Mouse (Mus musculus) spleen, embryonic (tissue): ENCODE results near the gene Adad1.

Experiments
- CTCF ChIA-PET: fragments of 350-600 bp; sonication (Branson Sonifier 250); formaldehyde crosslinking; loops from one replicate; lab custom pipeline; 2022; lab: Charles Lee

The Adad1 gene

DNA sequence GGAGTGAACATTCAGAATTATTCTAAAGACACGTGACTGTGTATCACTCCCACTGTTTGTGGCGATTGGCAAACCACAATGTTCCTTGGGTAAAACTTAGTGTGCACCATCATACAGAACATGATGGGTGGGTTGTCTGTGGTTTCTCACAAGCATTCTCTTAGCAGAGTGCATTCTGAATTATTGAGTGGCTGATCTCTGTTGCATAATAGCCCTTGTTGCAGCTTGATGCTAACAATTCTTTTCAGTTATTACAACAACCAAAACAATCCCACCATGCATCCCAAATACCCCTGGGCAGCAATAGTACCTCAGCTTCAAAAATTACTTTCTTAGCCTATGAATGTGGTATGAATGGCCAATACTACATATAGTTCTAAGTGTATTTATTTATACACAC is 106.0 kb downstream of the Adad1 start:
- CTCF ChIA-PET, result no interaction called here
